Mouse (Mus musculus) lung, embryonic 16.5 days (tissue): ENCODE measurements around the gene Fam214a. TPM values are rescaled to one million over a fixed set of nuclear protein-coding genes. Genes with fewer than 3 reads are reported as not detected.

Source experiments
- ATAC-seq: fragments of 200-750 bp; cut with Nextera tagmentation; 2 replicates; pipeline ENCODE4 v1.8.0; 2017; ENCODE audit warnings: low read depth, mild to moderate bottlenecking, moderate library complexity
- H3K27ac ChIP-seq: fragments of 300-500 bp; sonication (generic); 2 replicates; pipeline ENCODE4 v1.5.1; 2014; ENCODE audit warnings: mild to moderate bottlenecking, control low read depth, low read length
- H3K27me3 ChIP-seq: fragments of 300-500 bp; sonication (generic); 2 replicates; pipeline ENCODE4 v1.6.1; 2014; ENCODE audit warnings: low read depth, low read length, mixed read lengths; ENCODE audit not compliant: control insufficient read depth, insufficient read depth
- H3K36me3 ChIP-seq: fragments of 300-500 bp; sonication (generic); 2 replicates; pipeline ENCODE4 v1.6.1; 2014; ENCODE audit warnings: low read length; ENCODE audit not compliant: control insufficient read depth, insufficient read depth
- H3K4me1 ChIP-seq: fragments of 300-500 bp; sonication (generic); replicated peaks from 2 replicates; pipeline ENCODE4 v1.6.1; 2014; ENCODE audit warnings: low read length, mixed read lengths; ENCODE audit not compliant: control insufficient read depth, insufficient read depth
- H3K4me2 ChIP-seq: fragments of 300-500 bp; sonication (generic); 2 replicates; pipeline ENCODE4 v1.6.1; 2014; ENCODE audit warnings: low read depth, low read length, control low read depth
- H3K4me3 ChIP-seq: fragments of 300-500 bp; sonication (generic); 2 replicates; pipeline ENCODE4 v1.5.1; 2014; ENCODE audit warnings: mild to moderate bottlenecking, low read length, control low read depth
- H3K9ac ChIP-seq: fragments of 300-500 bp; sonication (generic); 2 replicates; pipeline ENCODE4 v1.6.1; 2014; ENCODE audit warnings: low read length, control low read depth
- H3K9me3 ChIP-seq: fragments of 300-500 bp; sonication (generic); 2 replicates; pipeline ENCODE4 v1.6.1; 2016; ENCODE audit warnings: low read length; ENCODE audit not compliant: control insufficient read depth
- WGBS: fragments of 180-500 bp; shearing (Covaris S2); extraction: QIAGEN DNeasy Blood & Tissue Kit; methylation state at CpG from one replicate; pipeline ENCODE4 v1.1.7; 2014; 5-methylcytosine and 5-hydroxymethylcytosine counted together
- polyA plus RNA-seq: library from polyadenylated mRNA; unstranded; fragments of >200 nt; fragmentation: Nextera tagmentation; extraction: Ambion mirVana; gene quantifications from 2 replicates; pipeline ENCODE4 v1.2.1, GENCODE M21; 2015

Gene Fam214a
- polyA plus RNA-seq, 1 experiment from 2014 or later, result 12.1 TPM

DNA sequence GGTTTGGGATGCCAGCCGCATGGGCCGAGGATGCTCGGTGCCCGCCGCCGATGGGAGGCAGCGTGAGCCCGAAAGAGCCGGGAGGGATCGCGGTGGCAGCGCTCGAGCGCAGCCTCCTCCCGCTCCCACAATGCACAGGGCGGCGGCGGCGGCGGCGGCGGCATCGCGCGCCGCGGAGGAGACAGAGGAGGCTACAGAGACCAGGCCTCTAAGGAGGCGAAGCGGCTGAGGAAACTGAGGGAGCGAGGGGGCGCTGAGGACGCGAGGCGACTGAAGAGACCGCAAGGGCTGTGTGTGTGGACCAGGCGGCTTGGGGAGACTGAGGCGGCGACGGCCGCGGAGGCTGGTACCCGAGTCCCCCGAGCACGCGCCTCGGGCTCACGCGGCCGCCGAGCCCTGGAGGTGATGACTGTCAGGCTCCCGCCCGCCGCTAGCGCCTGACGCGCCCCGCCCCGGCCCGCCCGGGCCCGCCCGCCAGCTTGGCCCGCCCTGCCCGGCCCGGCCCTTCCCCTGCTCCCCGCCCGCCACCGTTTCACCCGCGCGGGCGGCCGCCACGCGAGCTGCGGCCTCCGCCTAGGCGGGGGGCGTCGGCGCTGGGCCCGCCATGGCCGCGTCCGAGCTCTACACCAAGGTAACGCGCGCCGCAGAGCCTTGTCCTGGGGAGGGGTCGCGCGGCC, 118.5 kb downstream of the Fam214a start:
- Histone ChIP-seq H3K4me2 (peak overlapping the region; percentile 99), H3K4me1 (peaks cover 9% of the 10 kb centered on the region; the same call in 1 of the 2 replicates), H3K27me3 (no peaks in the 10 kb centered on the region), H3K9me3 (no peaks in the 10 kb centered on the region), H3K4me3 (peak overlapping the region; percentile 88), H3K27ac (peak overlapping the region; percentile 83), H3K36me3 (no peaks in the 10 kb centered on the region), H3K9ac (peak overlapping the region; percentile 89)
- WGBS, result 0% methylated on average over 34 of the region's 92 CpGs
- ATAC-seq, result peak; percentile 99

DNA sequence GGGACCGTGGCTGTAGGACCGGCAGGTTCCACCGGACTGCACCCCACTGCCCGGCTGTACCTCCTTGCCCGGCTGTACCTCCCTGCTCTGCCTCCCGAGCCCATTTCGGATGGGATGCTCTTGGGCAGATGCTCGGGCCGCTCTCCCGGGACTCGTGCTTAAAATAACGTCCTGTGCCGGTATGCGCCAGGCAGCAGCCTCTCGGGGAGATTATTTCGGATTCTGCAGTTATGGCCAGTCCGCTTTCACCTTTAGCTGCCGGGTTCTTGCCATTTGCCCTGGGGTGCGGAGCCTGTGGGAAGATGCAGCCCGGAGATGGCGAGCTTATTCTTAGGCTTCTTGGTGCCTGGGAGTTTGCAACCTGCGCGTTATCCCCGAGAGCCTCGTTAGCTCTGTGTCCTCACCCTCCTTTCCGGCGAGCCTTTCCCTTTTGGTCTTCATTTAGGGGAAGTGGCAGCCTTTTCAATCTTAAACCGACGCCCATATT, 119.1 kb downstream of the Fam214a start:
- H3K36me3 ChIP-seq, result no peaks in the 10 kb centered on the region
- H3K9me3 ChIP-seq, result no peaks in the 10 kb centered on the region
- 2% methylated on average over 25 of the region's 29 CpGs for WGBS
- peak overlapping the region; percentile 89 for H3K9ac ChIP-seq
- H3K27me3 ChIP-seq, result no peaks in the 10 kb centered on the region
- peaks cover 9% of the 10 kb centered on the region; the same call in 1 of the 2 replicates for H3K4me1 ChIP-seq
- peak overlapping the region; percentile 99 for H3K4me2 ChIP-seq
- peak overlapping the region; percentile 57; the same call in 1 of the 2 replicates for H3K27ac ChIP-seq
- no peak; the same call in 1 of the 2 replicates for ATAC-seq
- H3K4me3 ChIP-seq, result peak overlapping the region; percentile 88

DNA sequence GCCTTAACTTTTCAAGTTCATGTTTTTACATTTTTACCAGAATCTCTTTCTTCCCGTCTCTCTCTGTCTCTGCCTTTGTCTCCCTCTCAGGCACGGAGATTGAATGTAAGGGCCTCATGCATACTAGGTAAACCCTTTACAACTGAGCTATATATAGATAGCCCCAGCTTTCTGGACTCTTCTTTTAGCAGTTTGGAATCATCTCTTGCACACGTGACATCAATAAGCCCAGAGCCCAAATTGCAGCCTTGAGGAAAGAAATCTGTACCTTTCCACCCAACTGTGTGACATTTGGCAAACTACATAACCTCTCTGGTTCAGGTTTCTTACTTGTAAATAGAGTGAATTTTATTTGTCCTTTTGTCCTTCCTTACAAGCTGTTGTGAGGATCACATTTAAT, 119.7 kb downstream of the Fam214a start:
- ATAC-seq, result no peak
- Histone ChIP-seq H3K36me3 (no peaks in the 10 kb centered on the region), H3K4me3 (peak overlapping the region; percentile 88), H3K9me3 (no peaks in the 10 kb centered on the region), H3K4me1 (peaks cover 9% of the 10 kb centered on the region; the same call in 1 of the 2 replicates), H3K4me2 (peak overlapping the region; percentile 99), H3K9ac (no peak overlapping the region), H3K27me3 (no peaks in the 10 kb centered on the region), H3K27ac (no peak overlapping the region)
- 29% methylated on average over 3 of the region's 3 CpGs for WGBS

DNA sequence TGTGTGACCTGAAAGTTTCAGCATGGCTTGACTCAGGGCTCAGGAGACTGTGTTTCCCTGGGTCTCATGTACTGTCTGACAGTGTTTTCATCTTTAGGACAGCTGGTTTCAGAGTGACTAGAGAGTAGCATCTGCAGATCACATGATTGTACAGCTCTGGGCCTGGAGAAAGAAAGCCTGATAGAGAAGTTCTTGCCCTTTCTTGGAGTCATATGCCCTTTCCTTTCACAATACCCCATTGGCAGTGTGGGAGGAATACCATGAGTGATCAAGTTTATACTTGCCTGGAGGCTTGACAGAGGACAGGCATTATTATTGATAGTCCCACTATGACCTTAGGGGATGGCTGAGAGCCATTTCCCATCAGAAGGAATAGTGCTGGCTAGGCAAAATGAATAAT, 124.5 kb downstream of the Fam214a start:
- Histone ChIP-seq H3K4me3 (no peak overlapping the region), H3K4me1 (peaks cover 3% of the 10 kb centered on the region; the same call in 1 of the 2 replicates), H3K27ac (no peak overlapping the region), H3K9ac (no peak overlapping the region), H3K36me3 (no peaks in the 10 kb centered on the region), H3K27me3 (no peaks in the 10 kb centered on the region), H3K9me3 (no peaks in the 10 kb centered on the region), H3K4me2 (no peak overlapping the region)
- no peak for ATAC-seq

Other genes with a start within 250 kb of the Fam214a start
- gene Onecut1, start 91.0 kb upstream of the Fam214a start, polyA plus RNA-seq, result 0.05 TPM in 1 of 2 replicates, not detected in the other
- 257 and 306 TPM in 2 replicates for gene Arpp19, start 84.7 kb downstream of the Fam214a start, polyA plus RNA-seq
- gene Myo5a, start 118.1 kb downstream of the Fam214a start, polyA plus RNA-seq, result 7.1 and 8.6 TPM in 2 replicates